Mouse (Mus musculus) embryonic facial prominence, embryonic 14.5 days (tissue): ENCODE data around the gene Gm10428. TPM values are rescaled to one million over a fixed set of nuclear protein-coding genes. Genes with fewer than 3 reads are reported as not detected.

ENCODE experiments used
- ATAC-seq: fragments of 200-750 bp; cut with Nextera tagmentation; 2 replicates; pipeline ENCODE4 v1.8.0; 2017; ENCODE audit warnings: low read depth, moderate number of reproducible peaks, moderate TSS enrichment
- DNase-seq: peaks from one replicate; pipeline ENCODE4 v3.0.0-alpha.2; 2015; ENCODE audit warnings: low spot score
- H3K27ac ChIP-seq: fragments of 300-500 bp; sonication (generic); replicated peaks from 2 replicates; pipeline ENCODE4 v1.5.1; 2014; ENCODE audit warnings: low read depth, mild to moderate bottlenecking, low read length, moderate library complexity
- H3K27me3 ChIP-seq: fragments of 300-500 bp; sonication (generic); replicated peaks from 2 replicates; pipeline ENCODE4 v1.6.1; 2014; ENCODE audit warnings: low read length; ENCODE audit not compliant: control insufficient read depth, insufficient read depth
- H3K36me3 ChIP-seq: fragments of 300-500 bp; sonication (generic); 2 replicates; pipeline ENCODE4 v1.6.1; 2014; ENCODE audit warnings: low read length, mixed read lengths; ENCODE audit not compliant: control insufficient read depth, insufficient read depth
- H3K4me1 ChIP-seq: fragments of 300-500 bp; sonication (generic); 2 replicates; pipeline ENCODE4 v1.6.1; 2014; ENCODE audit warnings: antibody characterized with exemption, low read length; ENCODE audit not compliant: control insufficient read depth, insufficient read depth
- H3K4me2 ChIP-seq: fragments of 300-500 bp; sonication (generic); 2 replicates; pipeline ENCODE4 v1.6.1; 2014; ENCODE audit warnings: low read depth, mild to moderate bottlenecking, low read length, moderate library complexity, mixed read lengths
- H3K4me3 ChIP-seq: fragments of 300-500 bp; sonication (generic); 2 replicates; pipeline ENCODE4 v1.5.1; 2014; ENCODE audit warnings: low read depth, mild to moderate bottlenecking, low read length
- H3K9ac ChIP-seq: fragments of 300-500 bp; sonication (generic); 2 replicates; pipeline ENCODE4 v1.6.1; 2014; ENCODE audit warnings: low read depth, mild to moderate bottlenecking, low read length, moderate library complexity, mixed read lengths
- H3K9me3 ChIP-seq: fragments of 300-500 bp; sonication (generic); 2 replicates; pipeline ENCODE4 v1.6.1; 2016; ENCODE audit warnings: low read length; ENCODE audit not compliant: control insufficient read depth
- WGBS: fragments of 180-500 bp; shearing (Covaris S2); extraction: QIAGEN DNeasy Blood & Tissue Kit; methylation state at CpG from one replicate; pipeline ENCODE4 v1.1.7; 2014; 5-methylcytosine and 5-hydroxymethylcytosine counted together
- polyA plus RNA-seq: library from polyadenylated mRNA; unstranded; fragments of >200 nt; fragmentation: Nextera tagmentation; extraction: Ambion mirVana; gene quantifications from 2 replicates; pipeline ENCODE4 v1.2.1, GENCODE M21; 2014

The Gm10428 gene
- polyA plus RNA-seq = not detected in 2 replicates

GRCm38 (mm10) chr11:62752780-62753179 is at the start of gene Gm10428:
TSS of gene Gm10428 (plus strand) at chr11:62753100.
- Histone ChIP-seq H3K4me1 (0 out of 2 replicates have a peak, but pooled peaks cover 6% of the 10 kb centered on the region), H3K4me2 (no peak within 1 kb of the TSS), H3K9ac (no peak within 1 kb of the TSS), H3K4me3 (no peak within 1 kb of the TSS), H3K27ac (no peak within 1 kb of the TSS), H3K27me3 (no peaks in the 10 kb centered on the region; the same call in 1 of the 2 replicates), H3K36me3 (no peaks in the 10 kb centered on the region), H3K9me3 (no peaks in the 10 kb centered on the region)
- no peak for ATAC-seq
- DNase-seq = no peak
- 81% methylated on average over 8 of the region's 8 CpGs for WGBS

- WGBS = 90% methylated on average over 2 of the region's 2 CpGs
Observed at GRCm38 (mm10) chr11:62706141-62706540, 46.8 kb upstream of the Gm10428 start.

GRCm38 (mm10) chr11:62708252-62708651 is 44.6 kb upstream of the Gm10428 start:
- no peak for DNase-seq
- Histone ChIP-seq H3K4me2 (no peak overlapping the region), H3K9ac (no peak overlapping the region), H3K4me3 (no peak overlapping the region), H3K4me1 (no peaks in the 10 kb centered on the region), H3K9me3 (no peaks in the 10 kb centered on the region), H3K27me3 (no peaks in the 10 kb centered on the region), H3K27ac (no peak overlapping the region), H3K36me3 (peaks cover 28% of the 10 kb centered on the region)
- ATAC-seq = no peak
- 77% methylated on average over 7 of the region's 7 CpGs for WGBS

More at GRCm38 (mm10) chr11:62706141-62706540, 46.8 kb upstream of the Gm10428 start:
- Histone ChIP-seq H3K27me3 (no peaks in the 10 kb centered on the region), H3K27ac (no peak overlapping the region), H3K4me1 (no peaks in the 10 kb centered on the region), H3K4me2 (no peak overlapping the region), H3K36me3 (peaks cover 11% of the 10 kb centered on the region), H3K9me3 (no peaks in the 10 kb centered on the region), H3K4me3 (no peak overlapping the region), H3K9ac (no peak overlapping the region)
- no peak for ATAC-seq
- no peak for DNase-seq

GRCm38 (mm10) chr11:62710657-62711056 is 42.2 kb upstream of the Gm10428 start:
- H3K27me3 ChIP-seq = no peaks in the 10 kb centered on the region
- no peak overlapping the region for H3K27ac ChIP-seq
- ATAC-seq (no peak), DNase-seq (no peak)
- H3K36me3 ChIP-seq = peaks cover 49% of the 10 kb centered on the region
- no peaks in the 10 kb centered on the region for H3K9me3 ChIP-seq
- no peaks in the 10 kb centered on the region for H3K4me1 ChIP-seq
- H3K9ac ChIP-seq = no peak overlapping the region
- no peak overlapping the region for H3K4me3 ChIP-seq
- WGBS = 88% methylated on average over 5 of the region's 5 CpGs
- H3K4me2 ChIP-seq = no peak overlapping the region

- Histone ChIP-seq H3K9me3 (no peaks in the 10 kb centered on the region), H3K27me3 (no peaks in the 10 kb centered on the region), H3K4me1 (peaks cover 8% of the 10 kb centered on the region), H3K4me3 (no peak overlapping the region), H3K9ac (no peak overlapping the region), H3K36me3 (peaks cover 48% of the 10 kb centered on the region), H3K4me2 (no peak overlapping the region), H3K27ac (no peak overlapping the region)
- DNase-seq (no peak), ATAC-seq (no peak)
- WGBS = 92% methylated on average over 8 of the region's 8 CpGs
Observed at GRCm38 (mm10) chr11:62728276-62728675, 24.6 kb upstream of the Gm10428 start.

- Histone ChIP-seq H3K36me3 (peaks cover 18% of the 10 kb centered on the region), H3K27ac (no peak within 1 kb of the TSS; the same call in 1 of the 2 replicates), H3K9me3 (no peaks in the 10 kb centered on the region), H3K9ac (peak within 1 kb of the TSS; percentile 81), H3K27me3 (no peaks in the 10 kb centered on the region), H3K4me3 (peak within 1 kb of the TSS; percentile 82), H3K4me2 (peak within 1 kb of the TSS; percentile 61), H3K4me1 (peaks cover 8% of the 10 kb centered on the region)
- ATAC-seq (peak; percentile 99), DNase-seq (peak; percentile 96)
- under 1% methylated on average over 40 of the region's 48 CpGs for WGBS
Observed at GRCm38 (mm10) chr11:62731311-62732021, 21.4 kb upstream of the Gm10428 start, which contains the start of gene Zfp287. TSS of gene Zfp287 (minus strand) at chr11:62731905.

GRCm38 (mm10) chr11:62732022-62732387 is 20.9 kb upstream of the Gm10428 start:
- Histone ChIP-seq H3K4me1 (peaks cover 8% of the 10 kb centered on the region), H3K27me3 (no peaks in the 10 kb centered on the region), H3K4me3 (peak overlapping the region; percentile 82), H3K27ac (no peak overlapping the region), H3K4me2 (peak overlapping the region; percentile 61), H3K9me3 (no peaks in the 10 kb centered on the region), H3K36me3 (peaks cover 16% of the 10 kb centered on the region), H3K9ac (peak overlapping the region; percentile 81; the same call in 1 of the 2 replicates)
- 22% methylated on average over 5 of the region's 5 CpGs for WGBS
- ATAC-seq = no peak; the same call in 1 of the 2 replicates
- DNase-seq = no peak

GRCm38 (mm10) chr11:62732665-62733064 is 20.2 kb upstream of the Gm10428 start:
- DNase-seq (no peak), ATAC-seq (no peak)
- Histone ChIP-seq H3K4me3 (no peak overlapping the region), H3K36me3 (peaks cover 11% of the 10 kb centered on the region), H3K9me3 (no peaks in the 10 kb centered on the region), H3K27ac (no peak overlapping the region), H3K9ac (no peak overlapping the region), H3K4me2 (no peak overlapping the region), H3K27me3 (no peaks in the 10 kb centered on the region), H3K4me1 (peaks cover 8% of the 10 kb centered on the region)
- 82% methylated on average over 3 of the region's 3 CpGs for WGBS

GRCm38 (mm10) chr11:62741186-62741585 is 11.7 kb upstream of the Gm10428 start:
- no peak for DNase-seq
- no peaks in the 10 kb centered on the region for H3K36me3 ChIP-seq
- peaks cover 6% of the 10 kb centered on the region; the same call in 1 of the 2 replicates for H3K4me1 ChIP-seq
- no peak overlapping the region for H3K9ac ChIP-seq
- no peak overlapping the region for H3K27ac ChIP-seq
- no peak for ATAC-seq
- no peaks in the 10 kb centered on the region for H3K9me3 ChIP-seq
- no peak overlapping the region for H3K4me2 ChIP-seq
- peaks cover 8% of the 10 kb centered on the region; the same call in 1 of the 2 replicates for H3K27me3 ChIP-seq
- 93% methylated on average over 2 of the region's 2 CpGs for WGBS
- H3K4me3 ChIP-seq = no peak overlapping the region
